Mouse (Mus musculus) forebrain, postnatal 0 days (tissue): ENCODE measurements around the gene Kctd14. TPM values are rescaled to one million over a fixed set of nuclear protein-coding genes. Genes with fewer than 3 reads are reported as not detected.
A peak's percentile ranks its signal among the peaks of the same experiment; 100 is the strongest.
"Not testable (repeated sequence)": the region's sequence is repeated elsewhere in the genome, so short reads cannot be mapped to it uniquely, and the experiment has no call there.

Experiments used
- ATAC-seq: fragments of 200-750 bp; cut with Nextera tagmentation; 2 replicates; pipeline ENCODE4 v1.8.0; 2017; ENCODE audit warnings: mild to moderate bottlenecking, moderate library complexity
- DNase-seq: peaks from one replicate; pipeline ENCODE4 v3.0.0-alpha.2; 2015
- H3K27ac ChIP-seq: fragments of 300-500 bp; sonication (generic); 2 replicates; pipeline ENCODE4 v1.5.1; 2014; ENCODE audit warnings: low read depth, mild to moderate bottlenecking, antibody characterized with exemption, low read length, moderate library complexity, mixed read lengths
- H3K27me3 ChIP-seq: fragments of 300-500 bp; sonication (generic); 2 replicates; pipeline ENCODE4 v1.6.1; 2014; ENCODE audit warnings: mild to moderate bottlenecking, low read length, mixed read lengths; ENCODE audit not compliant: insufficient read depth
- H3K36me3 ChIP-seq: fragments of 300-500 bp; sonication (generic); 2 replicates; pipeline ENCODE4 v1.6.1; 2014; ENCODE audit warnings: mild to moderate bottlenecking, moderate library complexity; ENCODE audit not compliant: insufficient read depth
- H3K4me1 ChIP-seq: fragments of 300-500 bp; sonication (generic); 2 replicates; pipeline ENCODE4 v1.6.1; 2014; ENCODE audit warnings: antibody characterized with exemption; ENCODE audit not compliant: insufficient read depth
- H3K4me2 ChIP-seq: fragments of 300-500 bp; sonication (generic); 2 replicates; pipeline ENCODE4 v1.6.1; 2014; ENCODE audit warnings: low read depth, mild to moderate bottlenecking, moderate library complexity
- H3K4me3 ChIP-seq: fragments of 300-500 bp; sonication (generic); 2 replicates; pipeline ENCODE4 v1.5.1; 2014; ENCODE audit warnings: low read depth, low read length, mixed read lengths
- H3K9ac ChIP-seq: fragments of 300-500 bp; sonication (generic); 2 replicates; pipeline ENCODE4 v1.6.1; 2014; ENCODE audit warnings: mild to moderate bottlenecking
- H3K9me3 ChIP-seq: fragments of 300-500 bp; sonication (generic); 2 replicates; pipeline ENCODE4 v1.6.1; 2016; ENCODE audit warnings: low read length
- CTCF ChIP-seq: sonication (generic); IDR thresholded peaks from 2 replicates; pipeline ENCODE4 v1.5.1; 2016; ENCODE audit warnings: antibody characterized with exemption, control low read depth, low read depth
- whole genome bisulfite sequencing: fragments of 180-500 bp; shearing (Covaris S2); extraction: QIAGEN DNeasy Blood & Tissue Kit; methylation state at CpG from one replicate; pipeline ENCODE4 v1.1.7; 2014; 5-methylcytosine and 5-hydroxymethylcytosine counted together
- polyA plus RNA-seq: library from polyadenylated mRNA; unstranded; fragments of >200 nt; fragmentation: Nextera tagmentation; extraction: Ambion mirVana; gene quantifications from 2 replicates; pipeline ENCODE4 v1.2.1, GENCODE M21; 2015
- total RNA-seq: library from RNA; depleted of rRNA; stranded (reverse); fragments of >200 nt; gene quantifications from 2 replicates; pipeline ENCODE4 v1.2.3, GENCODE M21; 2014; rRNA removed

Kctd14 gene
- 0.05 and 0.38 TPM in 2 replicates for total RNA-seq
- 1.8 and 1.9 TPM in 2 replicates for polyA plus RNA-seq

GRCm38 (mm10) chr7:97451023-97451422 is at the start of gene Kctd14:
TSS of gene Kctd14 (plus strand) at chr7:97451323.
- WGBS: 80% methylated on average over 2 of the region's 2 CpGs
- not testable (repeated sequence) for H3K27ac ChIP-seq, H3K4me2 ChIP-seq, H3K9ac ChIP-seq, H3K4me3 ChIP-seq, H3K9me3 ChIP-seq, H3K4me1 ChIP-seq, DNase-seq, ATAC-seq, H3K36me3 ChIP-seq, H3K27me3 ChIP-seq

- Histone ChIP-seq H3K4me1 (no peaks in the 10 kb centered on the region), H3K36me3 (peaks cover 26% of the 10 kb centered on the region), H3K27ac (no peak overlapping the region), H3K9ac (no peak overlapping the region), H3K9me3 (no peaks in the 10 kb centered on the region), H3K27me3 (no peaks in the 10 kb centered on the region), H3K4me3 (no peak overlapping the region), H3K4me2 (no peak overlapping the region)
- ATAC-seq (no peak), DNase-seq (no peak)
- WGBS: 79% methylated on average over 10 of the region's 10 CpGs
- TF ChIP-seq CTCF: no peak
These were observed 44.0 kb upstream of the Kctd14 start for GRCm38 (mm10) chr7:97407145-97407544.

- H3K36me3 ChIP-seq: peaks cover 30% of the 10 kb centered on the region
- H3K9ac ChIP-seq: no peak overlapping the region
- 95% methylated on average over 2 of the region's 2 CpGs for WGBS
- ATAC-seq (no peak), DNase-seq (no peak)
- no peaks in the 10 kb centered on the region for H3K9me3 ChIP-seq
- no peak overlapping the region for H3K4me3 ChIP-seq
- H3K27me3 ChIP-seq: no peaks in the 10 kb centered on the region
- no peak overlapping the region for H3K4me2 ChIP-seq
- no peak for TF ChIP-seq CTCF
- no peak overlapping the region for H3K27ac ChIP-seq
- no peaks in the 10 kb centered on the region for H3K4me1 ChIP-seq
These were observed 40.0 kb upstream of the Kctd14 start for GRCm38 (mm10) chr7:97411106-97411505.

- no peaks in the 10 kb centered on the region for H3K4me1 ChIP-seq
- DNase-seq: no peak
- H3K27ac ChIP-seq: no peak overlapping the region
- no peak for ATAC-seq
- H3K9me3 ChIP-seq: no peaks in the 10 kb centered on the region
- H3K36me3 ChIP-seq: peaks cover 30% of the 10 kb centered on the region
- TF ChIP-seq CTCF: peak; percentile 55
- no peak overlapping the region for H3K4me2 ChIP-seq
- H3K27me3 ChIP-seq: no peaks in the 10 kb centered on the region
- no peak overlapping the region for H3K4me3 ChIP-seq
- no peak overlapping the region for H3K9ac ChIP-seq
- 80% methylated on average over 3 of the region's 3 CpGs for whole genome bisulfite sequencing
These were observed 39.5 kb upstream of the Kctd14 start for GRCm38 (mm10) chr7:97411575-97411974.

GRCm38 (mm10) chr7:97413981-97414380 is 37.1 kb upstream of the Kctd14 start:
- Histone ChIP-seq H3K27ac (no peak overlapping the region), H3K4me3 (no peak overlapping the region), H3K9me3 (no peaks in the 10 kb centered on the region), H3K36me3 (peaks cover 23% of the 10 kb centered on the region), H3K4me1 (0 out of 2 replicates have a peak, but pooled peaks cover 3% of the 10 kb centered on the region), H3K27me3 (no peaks in the 10 kb centered on the region), H3K4me2 (no peak overlapping the region), H3K9ac (no peak overlapping the region)
- DNase-seq: no peak
- TF ChIP-seq CTCF: no peak
- no peak for ATAC-seq
- 94% methylated on average over 1 of the region's 1 CpGs for WGBS

GRCm38 (mm10) chr7:97414426-97414825 is 36.7 kb upstream of the Kctd14 start:
- 93% methylated on average over 1 of the region's 1 CpGs for WGBS
- Histone ChIP-seq H3K36me3 (peaks cover 20% of the 10 kb centered on the region), H3K9ac (no peak overlapping the region), H3K4me1 (0 out of 2 replicates have a peak, but pooled peaks cover 3% of the 10 kb centered on the region), H3K9me3 (no peaks in the 10 kb centered on the region), H3K4me3 (no peak overlapping the region), H3K27me3 (no peaks in the 10 kb centered on the region), H3K4me2 (no peak overlapping the region), H3K27ac (no peak overlapping the region)
- no peak for ATAC-seq
- no peak for TF ChIP-seq CTCF
- no peak for DNase-seq

- H3K9me3 ChIP-seq: no peaks in the 10 kb centered on the region
- H3K4me3 ChIP-seq: no peak overlapping the region
- no peak overlapping the region for H3K9ac ChIP-seq
- no peak overlapping the region for H3K4me2 ChIP-seq
- ATAC-seq (no peak), DNase-seq (no peak)
- 65% methylated on average over 9 of the region's 9 CpGs for WGBS
- H3K27me3 ChIP-seq: no peaks in the 10 kb centered on the region
- no peak for TF ChIP-seq CTCF
- H3K36me3 ChIP-seq: peaks cover 15% of the 10 kb centered on the region
- H3K4me1 ChIP-seq: 0 out of 2 replicates have a peak, but pooled peaks cover 3% of the 10 kb centered on the region
- H3K27ac ChIP-seq: no peak overlapping the region
These were observed 36.0 kb upstream of the Kctd14 start for GRCm38 (mm10) chr7:97414915-97415687.
